9 mouse cellular contexts compared by ENCODE assay signal in genomic region chr2:70990196-70990595, GRCm38 (mm10).
A peak's percentile ranks its signal among the peaks of the same experiment; 100 is the strongest.
DNase-seq lines count a peak whose midpoint lies in the region; ATAC-seq and TF ChIP-seq lines count a peak whose summit lies in the region.
"Had no signal": no experiment of that assay in that cellular context is flagged by ENCODE, and none has a peak within 500 bp of the region (broad histone marks: within the 10 kb centered on the region; RNA-seq: fewer than 3 reads in every experiment).

No protein-coding gene starts in this region.

- H3K9me3 ChIP-seq in lung, embryonic 14.5 days (ENCODE audit: low read depth, low read length): no peaks in the 10 kb centered on the region
- no peaks in the 10 kb centered on the region for H3K9me3 ChIP-seq in heart, embryonic 16.5 days (replicated peaks; ENCODE audit: control insufficient read depth, low read length)
- H3K9me3 ChIP-seq: hindbrain, embryonic 15.5 days; neural tube, embryonic 12.5 days had no signal

- no peak for TF ChIP-seq POLR2A in lung, adult 2 months (IDR thresholded peaks at IDR 0.05; ENCODE audit: borderline replicate concordance, extremely low read depth, low read depth, low read length)
- no peak for TF ChIP-seq POLR2A in olfactory bulb, adult 2 months (IDR thresholded peaks at IDR 0.05; ENCODE audit: insufficient read depth, low read depth, low read length)

- no peak overlapping the region for H3K9ac ChIP-seq in lung, embryonic 14.5 days
- H3K9ac ChIP-seq in heart, embryonic 16.5 days (ENCODE audit: low read length): peak overlapping the region; percentile 58
- H3K9ac ChIP-seq: neural tube, embryonic 12.5 days had no signal

- H3K4me1 ChIP-seq in lung, embryonic 14.5 days (ENCODE audit: insufficient read depth): no peaks in the 10 kb centered on the region
- no peaks in the 10 kb centered on the region; the same call in 1 of the 2 replicates for H3K4me1 ChIP-seq in lung, adult 2 months (ENCODE audit: control insufficient read depth, insufficient read depth, low read length)
- peaks cover 15% of the 10 kb centered on the region for H3K4me1 ChIP-seq in heart, embryonic 16.5 days (ENCODE audit: control insufficient read depth, insufficient read depth, low read length)
- H3K4me1 ChIP-seq in olfactory bulb, adult 2 months (ENCODE audit: control insufficient read depth, insufficient read depth, low read length): peaks cover 9% of the 10 kb centered on the region

- no peak for ATAC-seq in lung, embryonic 14.5 days (ENCODE audit: insufficient read depth)
- 0 out of 2 replicates have a peak, but pooled peaks have one; percentile 15 for ATAC-seq in heart, embryonic 16.5 days (replicated peaks; ENCODE audit: extremely low read depth, insufficient read depth, low FRiP score)

- WGBS in lung, embryonic 14.5 days: 55% methylated on average over 4 of the region's 4 CpGs
- 33% methylated on average over 4 of the region's 4 CpGs for WGBS in lung, adult 2 months
- 20% methylated on average over 4 of the region's 4 CpGs for WGBS in heart, embryonic 16.5 days
- WGBS in olfactory bulb, adult 2 months: 40% methylated on average over 4 of the region's 4 CpGs

- DNase-seq in lung, embryonic 14.5 days: peak; percentile 12
- no peak for DNase-seq in lung, adult 2 months
- peak; percentile 30 to 33 for DNase-seq in gastrocnemius, adult 8-10 months (ENCODE audit: low spot score in 2 of 2)
- DNase-seq in cerebellum, adult 9-11 months: no peak
- no peak for DNase-seq in testis, postnatal 14 days (ENCODE audit: low spot score)

- H3K36me3 ChIP-seq in lung, embryonic 14.5 days (ENCODE audit: insufficient read depth): no peaks in the 10 kb centered on the region
- no peaks in the 10 kb centered on the region for H3K36me3 ChIP-seq in heart, embryonic 16.5 days (ENCODE audit: control insufficient read depth, insufficient read depth)
- H3K36me3 ChIP-seq: hindbrain, embryonic 15.5 days; neural tube, embryonic 12.5 days had no signal

- H3K4me2 ChIP-seq in lung, embryonic 14.5 days: no peak overlapping the region
- peak overlapping the region; percentile 69; the same call in 1 of the 2 replicates for H3K4me2 ChIP-seq in heart, embryonic 16.5 days (ENCODE audit: low read depth, low read length)
- H3K4me2 ChIP-seq: hindbrain, embryonic 15.5 days; neural tube, embryonic 12.5 days had no signal

- H3K4me3 ChIP-seq in lung, embryonic 14.5 days (ENCODE audit: low read depth, low read length): no peak overlapping the region
- no peak overlapping the region for H3K4me3 ChIP-seq in lung, adult 2 months (replicated peaks; ENCODE audit: extremely low read depth, low read depth, low read length)
- H3K4me3 ChIP-seq in heart, embryonic 16.5 days (ENCODE audit: low read length): no peak overlapping the region
- no peak overlapping the region for H3K4me3 ChIP-seq in olfactory bulb, adult 2 months (ENCODE audit: insufficient read depth, low read depth, low read length)
- H3K4me3 ChIP-seq: hindbrain, embryonic 15.5 days; neural tube, embryonic 12.5 days had no signal

- TF ChIP-seq CTCF in lung, embryonic 14.5 days (IDR thresholded peaks at IDR 0.05; ENCODE audit: low read depth): no peak
- no peak for TF ChIP-seq CTCF in lung, adult 2 months (IDR thresholded peaks at IDR 0.05; ENCODE audit: insufficient read depth, low read length)
- no peak for TF ChIP-seq CTCF in olfactory bulb, adult 2 months (IDR thresholded peaks at IDR 0.05; ENCODE audit: insufficient read depth, low read depth, low read length)

- H3K27ac ChIP-seq in lung, embryonic 14.5 days (ENCODE audit: low read depth): no peak overlapping the region
- peak overlapping the region; percentile 92 for H3K27ac ChIP-seq in heart, embryonic 16.5 days (ENCODE audit: low read length)
- peak overlapping the region; percentile 58; the same call in 1 of the 2 replicates for H3K27ac ChIP-seq in olfactory bulb, adult 2 months (ENCODE audit: insufficient read depth, low read depth, low read length)
- H3K27ac ChIP-seq: hindbrain, embryonic 15.5 days; neural tube, embryonic 12.5 days had no signal

- no peaks in the 10 kb centered on the region for H3K27me3 ChIP-seq in lung, embryonic 14.5 days (ENCODE audit: insufficient read depth, low read length)
- H3K27me3 ChIP-seq in heart, embryonic 16.5 days (ENCODE audit: control insufficient read depth, insufficient read depth, low read length): no peaks in the 10 kb centered on the region
- H3K27me3 ChIP-seq: hindbrain, embryonic 15.5 days; neural tube, embryonic 12.5 days had no signal

Comparison
In these comparisons a context has a peak if more than half of its experiments do, and no peak if none do; other contexts are left out.
1. DNase-seq: peak in lung, embryonic 14.5 days (single experiment) and gastrocnemius, adult 8-10 months (2 of 2); none in lung, adult 2 months (single experiment), cerebellum, adult 9-11 months (single experiment) and testis, postnatal 14 days (single experiment).